Comparison of ENCODE assay signal across 20 mouse cellular contexts in the genomic region with DNA sequence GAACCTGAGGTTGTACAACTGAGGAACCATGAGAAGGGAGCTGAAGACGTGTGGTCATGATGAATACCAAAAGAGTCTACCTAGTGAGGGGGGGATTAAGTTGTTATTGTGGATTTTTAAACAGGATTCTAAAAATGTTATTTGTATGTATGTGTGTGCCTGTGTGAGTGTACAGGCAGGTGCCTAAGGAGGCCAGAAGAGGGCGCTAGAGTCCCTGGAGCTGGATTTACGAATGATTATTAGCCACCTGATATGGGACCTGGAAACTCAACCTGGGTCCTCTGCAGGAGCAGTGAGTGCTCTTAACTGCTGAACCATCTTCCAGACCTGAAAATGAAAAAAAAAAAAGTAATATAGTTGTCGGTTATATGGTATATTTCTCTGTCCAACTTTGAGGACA. TPM values are rescaled to one million over a fixed set of nuclear protein-coding genes. Genes with fewer than 3 reads are reported as not detected.
DNase-seq lines count a peak whose midpoint lies in the region; ATAC-seq and TF ChIP-seq lines count a peak whose summit lies in the region.
"Had no signal": no experiment of that assay in that cellular context is flagged by ENCODE, and none has a peak within 500 bp of the region (broad histone marks: within the 10 kb centered on the region; RNA-seq: fewer than 3 reads in every experiment).

No protein-coding gene starts in this region.

- no peak overlapping the region for H3K27ac ChIP-seq in kidney, postnatal 0 days
- H3K27ac ChIP-seq: heart, embryonic 13.5 days; hindbrain, embryonic 12.5 days; liver, embryonic 15.5 days; neural tube, embryonic 12.5 days had no signal

- 75% methylated on average over 4 of the region's 4 CpGs for WGBS in kidney, postnatal 0 days

- H3K36me3 ChIP-seq in kidney, postnatal 0 days (ENCODE audit: insufficient read depth, low read length), result no peaks in the 10 kb centered on the region
- H3K36me3 ChIP-seq: heart, embryonic 13.5 days; hindbrain, embryonic 12.5 days; liver, embryonic 15.5 days; neural tube, embryonic 12.5 days had no signal

- no peak overlapping the region for H3K4me3 ChIP-seq in kidney, postnatal 0 days (replicated peaks; ENCODE audit: low read depth, low read length)
- H3K4me3 ChIP-seq: heart, embryonic 13.5 days; hindbrain, embryonic 12.5 days; liver, embryonic 15.5 days; neural tube, embryonic 12.5 days had no signal

- intact Hi-C loops in left cerebral cortex, postnatal 25 days (cut with DNase I), result no loop called here

- H3K9ac ChIP-seq in kidney, postnatal 0 days (ENCODE audit: low read depth, low read length), result no peak overlapping the region
- H3K9ac ChIP-seq: heart, embryonic 13.5 days; hindbrain, embryonic 12.5 days; liver, embryonic 15.5 days; neural tube, embryonic 12.5 days had no signal

- ATAC-seq in CD4-positive, CD25-positive, alpha-beta regulatory T cell, adult 4 months, result no peak
- no peak for ATAC-seq in kidney, postnatal 0 days (replicated peaks; ENCODE audit: low FRiP score, low read depth)
- ATAC-seq: midbrain, embryonic 16.5 days had no signal

- H3K4me1 ChIP-seq in kidney, postnatal 0 days (replicated peaks; ENCODE audit: insufficient read depth, low read length), result no peaks in the 10 kb centered on the region
- H3K4me1 ChIP-seq: liver, embryonic 15.5 days; neural tube, embryonic 12.5 days had no signal

- no peaks in the 10 kb centered on the region for H3K27me3 ChIP-seq in kidney, postnatal 0 days (ENCODE audit: insufficient read depth, low read length)
- H3K27me3 ChIP-seq: heart, embryonic 13.5 days; hindbrain, embryonic 12.5 days; liver, embryonic 15.5 days; neural tube, embryonic 12.5 days had no signal

- no peaks in the 10 kb centered on the region for H3K9me3 ChIP-seq in kidney, postnatal 0 days (replicated peaks; ENCODE audit: low read length)
- H3K9me3 ChIP-seq: heart, embryonic 13.5 days; hindbrain, embryonic 12.5 days; liver, embryonic 15.5 days; neural tube, embryonic 12.5 days had no signal

- peak; percentile 47 for TF ChIP-seq CTCF in kidney, postnatal 0 days (IDR thresholded peaks at IDR 0.05; ENCODE audit: low read depth)

- DNase-seq in CD4-positive, CD25-positive, alpha-beta regulatory T cell, adult 2 months (ENCODE audit: low read depth, low spot score), result peak; percentile 5
- DNase-seq in kidney, postnatal 0 days (ENCODE audit: low spot score), result no peak
- no peak for DNase-seq in kidney, postnatal 14 days
- peak; percentile 29 for DNase-seq in thymus, postnatal 4 days
- DNase-seq in thymus, adult 18-20 months, result no peak
- peak; percentile 40 for DNase-seq in testis, postnatal 10 days (ENCODE audit: low spot score)
- DNase-seq in left cerebral cortex, postnatal 25 days (ENCODE audit: low spot score in 2 of 2), result no peak
- DNase-seq: adrenal gland, adult 8-10 months; gastrocnemius, postnatal 10 days; kidney, adult 2 months had no signal

- H3K4me2 ChIP-seq in kidney, postnatal 0 days (ENCODE audit: low read length), result no peak overlapping the region
- H3K4me2 ChIP-seq: heart, embryonic 13.5 days; hindbrain, embryonic 12.5 days; liver, embryonic 15.5 days; neural tube, embryonic 12.5 days had no signal

RNA-seq across cellular contexts. Expression of a gene that starts 7.9 kb away (rescaled TPM):
- polyA plus RNA-seq in CD4-positive, CD25-positive, alpha-beta regulatory T cell, adult 4 months (2017; shearing (Covaris generic)), result not detected
- polyA plus RNA-seq in kidney, postnatal 0 days (2015; fragmentation: Nextera tagmentation; extraction: Ambion mirVana), result 0.14 and 0.17 TPM in 2 replicates
- under 1 TPM; 0.25 to 0.30 TPM for total RNA-seq in left cerebral cortex, postnatal 25 days (2021)
- total RNA-seq: common myeloid progenitor, adult 5-6 weeks; gastrocnemius, postnatal 10 days had no signal
- polyA plus RNA-seq: forebrain, embryonic 11.5 days; hindbrain, embryonic 12.5 days; kidney, adult 2 months; liver, embryonic 15.5 days; neural tube, embryonic 12.5 days; stomach, embryonic 14.5 days; urinary bladder, adult 2 months had no signal

RNA-seq across cellular contexts. Expression of a gene that starts 57.2 kb away (rescaled TPM):
- 1 to 10 TPM; 3.3 to 3.4 TPM for polyA plus RNA-seq in CD4-positive, CD25-positive, alpha-beta regulatory T cell, adult 4 months (2017; shearing (Covaris generic))
- polyA plus RNA-seq in kidney, postnatal 0 days (2015; fragmentation: Nextera tagmentation; extraction: Ambion mirVana), result 0.88 and 1.1 TPM in 2 replicates
- total RNA-seq in left cerebral cortex, postnatal 25 days (2021), result 1 to 10 TPM in 1 of 2 experiments, under 1 TPM in 1; 0.69 to 1.9 TPM
- polyA plus RNA-seq: kidney, adult 2 months had no signal

Comparison
In these comparisons a context has a peak if more than half of its experiments do, and no peak if none do; other contexts are left out.
1. DNase-seq: peak in CD4-positive, CD25-positive, alpha-beta regulatory T cell, adult 2 months (single experiment), thymus, postnatal 4 days (single experiment) and testis, postnatal 10 days (single experiment); none in kidney, postnatal 0 days (single experiment), kidney, postnatal 14 days (single experiment), thymus, adult 18-20 months (0 of 2) and left cerebral cortex, postnatal 25 days (0 of 2).